Mouse (Mus musculus) hindbrain, embryonic 16.5 days (tissue): ENCODE measurements around the gene Lbhd1. TPM values are rescaled to one million over a fixed set of nuclear protein-coding genes. Genes with fewer than 3 reads are reported as not detected.
"Not testable (repeated sequence)": the region's sequence is repeated elsewhere in the genome, so short reads cannot be mapped to it uniquely, and the experiment has no call there.

Experiments
- ATAC-seq: fragments of 200-750 bp; cut with Nextera tagmentation; 2 replicates; pipeline ENCODE4 v1.8.0; 2017; ENCODE audit warnings: moderate TSS enrichment, moderate library complexity
- H3K27ac ChIP-seq: fragments of 300-500 bp; sonication (generic); 2 replicates; pipeline ENCODE4 v1.5.1; 2014; ENCODE audit warnings: low read depth, mild to moderate bottlenecking, control low read depth, low read length, moderate library complexity
- H3K27me3 ChIP-seq: fragments of 300-500 bp; sonication (generic); replicated peaks from 2 replicates; pipeline ENCODE4 v1.6.1; 2014; ENCODE audit warnings: low read length; ENCODE audit not compliant: control insufficient read depth, insufficient read depth
- H3K36me3 ChIP-seq: fragments of 300-500 bp; sonication (generic); 2 replicates; pipeline ENCODE4 v1.6.1; 2014; ENCODE audit warnings: mild to moderate bottlenecking, low read length, moderate library complexity, mixed read lengths; ENCODE audit not compliant: control insufficient read depth, insufficient read depth
- H3K4me1 ChIP-seq: fragments of 300-500 bp; sonication (generic); 2 replicates; pipeline ENCODE4 v1.6.1; 2014; ENCODE audit warnings: low read depth, low read length; ENCODE audit not compliant: control insufficient read depth, insufficient read depth
- H3K4me2 ChIP-seq: fragments of 300-500 bp; sonication (generic); 2 replicates; pipeline ENCODE4 v1.6.1; 2014; ENCODE audit warnings: mild to moderate bottlenecking, low read length, control low read depth, moderate library complexity
- H3K4me3 ChIP-seq: fragments of 300-500 bp; sonication (generic); 2 replicates; pipeline ENCODE4 v1.5.1; 2014; ENCODE audit warnings: mild to moderate bottlenecking, low read length, control low read depth, moderate library complexity
- H3K9ac ChIP-seq: fragments of 300-500 bp; sonication (generic); 2 replicates; pipeline ENCODE4 v1.6.1; 2014; ENCODE audit warnings: low read depth, mild to moderate bottlenecking, control low read depth, low read length, moderate library complexity
- H3K9me3 ChIP-seq: fragments of 300-500 bp; sonication (generic); 2 replicates; pipeline ENCODE4 v1.6.1; 2014; ENCODE audit warnings: mild to moderate bottlenecking, low read length, moderate library complexity; ENCODE audit not compliant: control insufficient read depth
- WGBS: fragments of 180-500 bp; shearing (Covaris S2); extraction: QIAGEN DNeasy Blood & Tissue Kit; methylation state at CpG from one replicate; pipeline ENCODE4 v1.1.7; 2014; 5-methylcytosine and 5-hydroxymethylcytosine counted together
- polyA plus RNA-seq: library from polyadenylated mRNA; unstranded; fragments of >200 nt; fragmentation: Nextera tagmentation; extraction: Ambion mirVana; gene quantifications from 2 replicates; pipeline ENCODE4 v1.2.1, GENCODE M21; 2015

Lbhd1 gene
- polyA plus RNA-seq, result 27.5 and 35.0 TPM in 2 replicates

DNA sequence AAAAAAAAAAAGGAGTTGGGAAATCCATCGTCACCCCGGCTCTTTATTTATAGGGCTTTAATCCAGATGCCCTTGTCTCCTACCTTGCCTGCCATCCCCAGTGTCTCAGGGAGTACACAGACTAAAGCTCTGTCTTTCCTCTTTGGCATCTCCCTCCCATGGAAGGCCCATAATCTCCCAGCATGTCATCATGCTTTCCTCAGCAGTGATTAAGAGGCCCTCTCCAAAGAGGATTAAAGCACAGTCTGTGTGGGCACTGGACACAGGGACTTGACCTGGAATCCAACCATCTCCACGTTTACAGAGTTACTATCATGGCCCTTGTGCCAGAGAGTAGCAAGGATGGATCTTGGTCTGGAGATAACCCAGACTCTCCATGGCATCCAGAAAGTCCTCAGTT is at the start of gene Lbhd1, which contains the start of gene Gm49403:
TSS of gene Lbhd1 (plus strand) at position 117 of the 400 bp plus-strand sequence.
TSS of gene Gm49403 (plus strand) at position 315 of the 400 bp plus-strand sequence.
- peaks cover 15% of the 10 kb centered on the region for H3K4me1 ChIP-seq
- H3K4me2 ChIP-seq, result no peak within 1 kb of the TSS
- H3K9me3 ChIP-seq, result no peaks in the 10 kb centered on the region
- H3K9ac ChIP-seq, result no peak within 1 kb of the TSS
- H3K4me3 ChIP-seq, result no peak within 1 kb of the TSS
- H3K27me3 ChIP-seq, result no peaks in the 10 kb centered on the region
- H3K27ac ChIP-seq, result no peak within 1 kb of the TSS
- H3K36me3 ChIP-seq, result no peaks in the 10 kb centered on the region
- no peak for ATAC-seq
- WGBS, result 82% methylated on average over 3 of the region's 3 CpGs

- WGBS, result 97% methylated on average over 10 of the region's 10 CpGs
- H3K4me3 ChIP-seq, ATAC-seq, H3K27ac ChIP-seq, H3K27me3 ChIP-seq, H3K4me2 ChIP-seq, H3K9ac ChIP-seq, H3K9me3 ChIP-seq, H3K4me1 ChIP-seq: not testable (repeated sequence)
- H3K36me3 ChIP-seq, result peaks cover 20% of the 10 kb centered on the region
These were observed 47.2 kb upstream of the Lbhd1 start for GRCm38 (mm10) chr19:8836327-8836726.

GRCm38 (mm10) chr19:8837251-8837791 is 46.2 kb upstream of the Lbhd1 start, which contains the start of gene Bscl2:
Gene Bscl2 (plus strand): TSS chr19:8837467.
- Histone ChIP-seq H3K4me3 (peak within 1 kb of the TSS; percentile 55), H3K27me3 (no peaks in the 10 kb centered on the region), H3K36me3 (peaks cover 12% of the 10 kb centered on the region), H3K9me3 (no peaks in the 10 kb centered on the region), H3K9ac (peak within 1 kb of the TSS; percentile 75), H3K4me2 (peak within 1 kb of the TSS; percentile 89), H3K27ac (peak within 1 kb of the TSS; percentile 97), H3K4me1 (peaks cover 10% of the 10 kb centered on the region)
- peak; percentile 73 for ATAC-seq
- under 1% methylated on average over 38 of the region's 38 CpGs for WGBS

- peak overlapping the region; percentile 89 for H3K4me2 ChIP-seq
- 2% methylated on average over 15 of the region's 15 CpGs for WGBS
These were observed 45.3 kb upstream of the Lbhd1 start for GRCm38 (mm10) chr19:8838041-8838730.

DNA sequence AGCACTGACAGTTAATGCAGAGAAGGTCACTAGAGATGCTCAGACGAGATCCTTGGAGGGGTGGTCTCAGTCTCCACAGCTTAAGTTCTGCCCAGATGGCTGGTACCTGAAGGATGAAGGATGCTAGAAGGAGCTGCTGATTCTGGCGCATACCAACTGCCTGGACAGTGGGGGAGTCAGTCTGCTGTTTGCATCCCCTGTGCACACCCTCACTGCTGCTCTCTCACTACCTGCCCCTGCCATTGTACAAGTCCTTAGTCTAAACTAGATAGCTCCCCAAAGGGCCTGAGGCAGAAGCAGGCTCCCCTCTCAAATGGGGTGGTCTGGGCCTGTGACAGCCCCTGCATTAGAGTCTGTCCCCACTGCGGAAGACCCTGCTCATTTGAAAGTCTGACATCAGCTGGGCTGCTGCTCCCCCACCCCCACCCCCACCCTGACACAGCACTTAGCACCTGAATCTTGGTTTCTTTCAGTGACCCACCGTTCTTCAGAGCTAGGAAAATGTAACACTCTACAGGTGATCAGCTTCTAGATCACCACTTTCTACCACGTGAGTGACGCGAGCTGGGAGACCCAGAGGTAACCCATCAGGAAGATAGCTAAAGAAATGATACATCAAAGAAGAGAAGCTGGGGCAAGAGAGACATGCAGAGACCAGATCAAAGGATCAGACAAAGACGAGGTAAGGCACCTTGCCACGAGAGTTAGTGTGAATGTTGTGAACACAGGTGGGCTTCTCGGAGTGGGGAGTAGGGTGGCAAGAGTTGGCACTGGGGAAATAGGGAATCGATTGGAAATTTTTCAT is 44.2 kb upstream of the Lbhd1 start, which contains the start of gene Gng3:
TSS of gene Gng3 (minus strand) at position 92 of the 805 bp plus-strand sequence.
- Histone ChIP-seq H3K36me3 (peaks cover 11% of the 10 kb centered on the region), H3K4me1 (peaks cover 12% of the 10 kb centered on the region), H3K9ac (peak within 1 kb of the TSS; percentile 75), H3K27me3 (no peaks in the 10 kb centered on the region), H3K4me2 (peak within 1 kb of the TSS; percentile 89), H3K9me3 (no peaks in the 10 kb centered on the region), H3K27ac (peak within 1 kb of the TSS; percentile 97), H3K4me3 (peak within 1 kb of the TSS; percentile 55)
- 23% methylated on average over 11 of the region's 11 CpGs for WGBS
- ATAC-seq, result peak; percentile 91

More at GRCm38 (mm10) chr19:8838041-8838730, 45.3 kb upstream of the Lbhd1 start:
- Histone ChIP-seq H3K4me1 (peaks cover 12% of the 10 kb centered on the region), H3K4me3 (peak overlapping the region; percentile 55), H3K27ac (peak overlapping the region; percentile 97), H3K9ac (peak overlapping the region; percentile 75), H3K27me3 (no peaks in the 10 kb centered on the region), H3K9me3 (no peaks in the 10 kb centered on the region), H3K36me3 (peaks cover 13% of the 10 kb centered on the region)
- ATAC-seq, result peak; percentile 6; the same call in 1 of the 2 replicates

DNA sequence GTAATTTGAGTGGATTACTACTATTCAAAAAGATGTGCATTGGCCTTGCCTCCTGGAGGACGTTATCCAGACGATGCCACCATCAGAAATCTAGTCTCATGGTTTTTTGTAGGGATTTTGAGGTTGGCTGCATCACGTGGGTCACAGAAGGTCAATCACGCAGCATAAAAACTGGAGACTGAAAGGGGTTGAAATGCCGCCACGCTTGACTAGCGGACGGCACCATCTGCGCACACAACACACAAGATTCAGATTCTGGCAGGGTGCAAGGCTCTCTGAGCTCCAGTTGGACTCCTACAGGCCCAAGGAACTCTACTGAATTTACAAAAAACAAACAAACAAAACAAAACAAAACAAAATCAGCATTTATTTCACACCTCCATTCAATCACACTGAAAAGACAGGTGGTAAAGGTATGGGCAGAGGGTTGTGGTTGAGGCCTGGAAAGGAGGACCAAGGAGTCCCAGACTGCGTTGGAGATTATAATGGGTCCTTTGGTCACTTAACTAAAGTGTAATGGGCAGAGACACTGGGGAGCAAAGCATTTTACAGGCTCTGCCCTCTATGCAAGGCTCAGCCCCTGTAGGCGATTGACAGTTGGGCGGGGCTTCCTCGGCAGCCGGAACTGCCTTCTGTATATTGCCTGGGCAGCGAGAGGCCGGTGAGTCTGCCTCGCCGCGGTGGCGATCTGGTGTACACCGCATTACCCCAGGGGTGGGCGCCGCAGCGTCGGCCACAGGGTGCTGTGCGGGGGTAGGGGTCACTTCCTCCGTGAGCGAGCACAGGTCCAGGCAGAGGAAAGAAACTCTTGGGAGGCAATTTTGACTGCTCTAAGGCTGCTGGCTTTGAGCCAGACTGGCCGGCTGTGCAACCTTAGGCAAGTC is 43.4 kb upstream of the Lbhd1 start:
- no peaks in the 10 kb centered on the region for H3K9me3 ChIP-seq
- H3K9ac ChIP-seq, result peak overlapping the region; percentile 75
- ATAC-seq, result peak; percentile 25
- H3K36me3 ChIP-seq, result peaks cover 7% of the 10 kb centered on the region
- peak overlapping the region; percentile 55 for H3K4me3 ChIP-seq
- H3K27me3 ChIP-seq, result no peaks in the 10 kb centered on the region
- peaks cover 12% of the 10 kb centered on the region for H3K4me1 ChIP-seq
- peak overlapping the region; percentile 97 for H3K27ac ChIP-seq
- peak overlapping the region; percentile 89 for H3K4me2 ChIP-seq
- 12% methylated on average over 29 of the region's 29 CpGs for WGBS

DNA sequence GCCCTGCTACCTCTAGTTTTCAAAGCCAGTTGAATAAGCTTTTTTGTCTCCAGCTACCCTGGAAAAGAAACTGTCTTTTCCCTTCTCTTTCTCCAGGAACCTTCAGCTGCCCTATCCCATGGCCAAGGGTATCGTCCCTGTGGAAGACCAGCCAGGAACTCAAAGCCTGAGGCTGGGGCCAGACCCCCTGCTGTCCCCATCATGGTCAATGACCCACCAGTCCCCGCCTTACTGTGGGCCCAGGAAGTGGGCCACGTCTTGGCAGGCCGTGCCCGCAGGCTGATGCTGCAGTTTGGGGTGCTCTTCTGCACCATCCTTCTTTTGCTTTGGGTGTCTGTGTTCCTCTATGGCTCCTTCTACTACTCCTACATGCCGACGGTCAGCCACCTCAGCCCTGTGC is 42.5 kb upstream of the Lbhd1 start:
- H3K4me2 ChIP-seq, result peak overlapping the region; percentile 89
- WGBS, result 94% methylated on average over 7 of the region's 7 CpGs
- no peak for ATAC-seq

GRCm38 (mm10) chr19:8842961-8843360 is 40.6 kb upstream of the Lbhd1 start:
- ATAC-seq, result no peak
- Histone ChIP-seq H3K27ac (no peak overlapping the region), H3K36me3 (peaks cover 21% of the 10 kb centered on the region), H3K4me2 (no peak overlapping the region), H3K9me3 (no peaks in the 10 kb centered on the region), H3K9ac (no peak overlapping the region), H3K27me3 (no peaks in the 10 kb centered on the region), H3K4me3 (no peak overlapping the region), H3K4me1 (peaks cover 12% of the 10 kb centered on the region)
- WGBS, result 92% methylated on average over 6 of the region's 6 CpGs

More for the DNA sequence above, 42.5 kb upstream of the Lbhd1 start:
- H3K9ac ChIP-seq, result peak overlapping the region; percentile 75
- H3K36me3 ChIP-seq, result peaks cover 10% of the 10 kb centered on the region
- H3K9me3 ChIP-seq, result no peaks in the 10 kb centered on the region
- peaks cover 12% of the 10 kb centered on the region for H3K4me1 ChIP-seq
- H3K27me3 ChIP-seq, result no peaks in the 10 kb centered on the region
- no peak overlapping the region; the same call in 1 of the 2 replicates for H3K27ac ChIP-seq
- H3K4me3 ChIP-seq, result peak overlapping the region; percentile 55
